Mouse (Mus musculus) mouse embryonic stem cell (cell line): ENCODE data around the gene Sema4b.

Experiments
- in situ Hi-C, 2 experiments: fragments of 300-500 bp; cut with MboI; formaldehyde crosslinking; loops; 1 replicate in 1 of 2; 3 replicates in 1 of 2; pipeline ENCODE4 v1.14.3; 2019 to 2020; ENCODE audit warnings: low sequenced_read_pairs in 2 of 2, low pct_unique_long_range_greater_than_20kb in 1 of 2, mixed read lengths in 1 of 2; ENCODE audit not compliant: unreplicated experiment in 1 of 2

Gene Sema4b

DNA sequence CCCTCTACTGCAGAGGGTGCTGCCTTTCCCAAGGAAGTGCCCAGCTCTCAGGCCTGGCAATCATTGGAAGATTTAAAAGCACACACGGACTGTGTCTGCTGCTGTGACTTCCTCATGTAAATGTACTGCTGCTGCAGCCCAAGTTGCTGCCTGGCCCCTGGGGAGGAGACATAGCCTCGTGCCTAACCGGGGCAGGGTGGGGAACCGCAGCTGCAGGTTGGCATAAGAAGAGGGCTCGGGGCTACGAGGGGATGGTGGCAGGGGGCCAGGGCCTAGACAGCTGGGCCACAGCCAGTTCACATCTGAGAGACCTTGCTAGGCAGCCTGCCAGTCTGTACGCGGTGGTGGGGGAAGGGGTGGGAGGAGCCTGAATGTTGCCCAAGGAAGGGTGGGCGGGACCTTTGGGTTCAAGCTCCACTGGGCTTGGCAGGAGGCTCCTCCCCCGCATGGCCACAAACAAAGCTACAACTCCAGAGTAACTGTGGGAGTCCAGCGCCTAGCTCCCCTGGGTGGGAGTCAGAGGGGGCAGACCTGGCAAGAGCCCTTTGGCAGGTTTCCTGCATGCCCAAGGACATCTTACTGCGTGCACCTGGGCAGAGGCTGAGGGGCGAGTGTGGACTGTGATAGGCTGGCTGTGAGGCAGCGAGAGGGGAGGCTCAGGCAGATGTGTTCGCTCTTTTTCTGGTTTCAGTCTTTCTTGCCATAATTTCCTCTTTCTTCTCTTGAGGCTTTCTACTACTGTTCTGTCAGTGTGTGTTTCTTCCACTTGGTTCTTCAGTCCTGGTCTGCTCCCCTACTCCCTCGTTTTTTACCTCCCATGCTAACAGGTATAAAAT lies 5.8 kb downstream of the Sema4b start:
- in situ Hi-C loops = no loop called here

DNA sequence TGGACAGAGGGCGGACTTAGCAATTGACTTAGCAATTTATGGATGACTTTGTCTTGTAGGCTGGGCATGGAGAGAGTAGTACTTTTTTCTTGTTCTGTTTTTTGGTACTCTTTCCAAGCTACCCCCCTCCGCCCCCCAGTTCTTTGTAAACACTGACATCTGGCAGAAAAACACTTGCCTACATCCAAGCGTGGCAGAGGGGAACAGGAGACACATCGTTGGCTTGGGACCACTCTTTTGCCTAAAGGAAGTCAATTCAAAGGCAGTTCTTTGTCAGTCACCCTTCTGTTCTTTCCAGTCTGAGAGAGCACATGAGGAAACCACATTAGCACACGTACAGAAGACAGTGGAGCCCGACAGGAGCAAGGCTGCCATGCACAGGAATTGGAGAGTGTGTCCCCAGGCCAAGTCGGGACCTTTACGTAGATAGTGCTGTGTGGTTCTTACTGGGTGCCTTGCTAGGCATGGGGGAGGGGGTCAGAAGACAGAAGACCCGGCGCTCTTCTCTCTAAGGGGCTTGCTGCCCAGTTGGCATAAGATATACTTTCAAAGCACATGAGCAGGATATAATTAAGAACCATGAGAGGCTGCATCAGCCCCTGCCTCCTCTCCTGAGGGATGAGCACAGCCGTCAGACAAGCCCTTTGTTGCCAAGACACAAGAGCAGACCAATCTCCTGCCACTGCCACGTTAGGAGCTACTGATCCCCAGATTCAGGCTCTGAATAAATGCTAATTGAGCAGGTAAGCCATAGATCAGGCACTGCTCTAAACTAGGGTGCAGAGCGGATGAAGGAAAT lies 7.5 kb downstream of the Sema4b start:
- in situ Hi-C loops = no loop called here

DNA sequence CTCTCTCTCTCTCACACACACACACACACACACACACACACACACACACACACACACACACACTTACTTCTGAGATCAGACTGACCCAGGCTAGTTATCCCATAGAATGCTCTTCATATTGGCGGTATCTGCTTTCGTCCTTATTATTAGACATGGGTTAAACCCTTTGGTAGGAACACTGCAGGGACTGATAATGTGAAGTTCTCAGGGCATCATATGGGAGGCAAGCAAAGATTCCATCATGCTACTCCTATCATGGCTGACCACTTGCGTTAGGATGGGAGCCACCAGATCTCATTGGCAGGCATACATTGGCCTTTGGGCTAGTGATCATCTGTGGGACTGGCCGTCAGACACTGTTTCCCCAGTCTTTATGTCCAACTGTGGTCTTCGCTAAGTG lies 8.5 kb downstream of the Sema4b start:
- in situ Hi-C loops = no loop called here

GRCm38 (mm10) chr7:80195576-80196263 lies 9.1 kb downstream of the Sema4b start:
- in situ Hi-C loops = no loop called here

DNA sequence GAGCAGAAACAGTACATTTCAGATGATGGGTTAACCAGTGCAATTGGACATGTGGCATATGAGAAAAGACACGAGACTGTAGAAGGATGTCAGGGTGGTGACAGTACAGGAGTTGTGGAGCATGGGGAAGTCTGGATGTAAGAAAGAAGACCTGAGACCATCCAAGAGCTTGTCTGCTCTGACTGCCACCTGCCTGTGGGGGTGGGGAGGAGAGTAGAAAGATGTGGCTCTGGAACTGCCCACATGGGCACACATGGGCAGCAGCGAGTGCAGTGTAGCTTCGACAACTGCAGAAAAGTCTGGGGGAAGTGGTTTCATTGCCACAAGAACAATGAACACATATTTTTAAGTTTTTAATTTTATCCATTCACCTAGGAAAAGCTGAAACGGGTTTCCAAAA lies 10.7 kb downstream of the Sema4b start:
- in situ Hi-C loops = no loop called here

DNA sequence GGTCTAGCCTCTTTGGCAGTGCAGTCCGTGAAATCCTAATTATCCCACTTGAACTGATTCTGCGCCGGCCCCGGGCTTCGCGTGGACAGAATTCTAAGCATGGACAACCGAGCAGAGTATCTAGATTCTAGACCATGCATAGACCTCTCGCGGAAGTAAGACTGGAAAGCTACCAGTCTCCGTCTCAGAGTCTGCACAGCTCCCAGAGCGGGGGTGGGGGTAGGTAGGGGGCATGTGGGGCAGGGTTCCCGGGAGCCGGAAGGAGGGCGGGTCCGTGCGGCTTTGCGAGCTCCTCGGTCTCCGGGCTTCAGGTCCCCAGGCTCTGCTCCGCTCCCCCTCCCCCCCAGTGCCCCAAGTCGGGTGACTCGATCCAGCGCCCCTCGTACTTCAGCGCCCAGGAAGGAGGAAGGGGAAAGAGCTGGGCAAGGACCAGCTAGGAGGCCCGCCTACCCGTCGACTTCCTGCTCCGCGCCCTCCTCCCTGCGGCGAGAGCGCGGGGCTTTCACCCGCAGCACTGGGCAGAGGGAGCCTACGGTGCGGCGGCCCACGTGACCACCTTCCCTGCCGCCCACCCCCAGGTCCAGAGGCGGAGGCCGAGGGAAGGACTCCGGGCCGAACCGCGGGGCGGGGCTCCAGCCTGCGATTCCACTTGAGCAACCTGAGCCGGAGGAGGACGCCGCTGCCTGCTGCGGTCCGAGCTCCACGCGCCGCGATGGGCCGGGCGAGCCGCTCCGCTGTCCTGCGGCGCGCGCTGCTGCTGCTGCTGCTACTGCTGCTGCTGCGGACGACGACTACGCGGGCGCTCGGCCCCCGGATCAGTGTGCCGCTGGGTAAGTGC lies 11.5 kb downstream of the Sema4b start:
- in situ Hi-C loops = no loop called here

DNA sequence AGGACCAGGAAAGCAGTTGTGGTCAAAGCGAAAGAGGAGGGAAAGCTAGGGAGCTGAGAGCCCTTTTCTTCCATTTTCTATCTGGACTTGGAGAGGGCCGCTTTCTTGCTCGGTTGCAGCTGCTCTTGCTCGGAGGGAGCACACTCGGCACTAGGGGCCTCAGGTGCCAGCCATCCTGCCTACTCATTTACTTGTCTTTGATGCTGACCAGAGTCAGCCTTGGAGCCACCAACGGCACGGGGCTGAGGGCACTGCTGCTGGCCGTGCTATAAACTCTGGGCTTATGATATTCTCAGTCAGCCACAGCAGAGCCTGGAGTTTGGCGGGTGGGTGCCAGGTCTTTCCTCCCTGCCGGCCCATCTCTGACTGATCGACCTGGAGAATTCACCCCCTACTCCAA lies 12.2 kb downstream of the Sema4b start:
- in situ Hi-C loops = no loop called here

- in situ Hi-C loops = no loop called here
Observed at GRCm38 (mm10) chr7:80199286-80199685, 12.6 kb downstream of the Sema4b start.

DNA sequence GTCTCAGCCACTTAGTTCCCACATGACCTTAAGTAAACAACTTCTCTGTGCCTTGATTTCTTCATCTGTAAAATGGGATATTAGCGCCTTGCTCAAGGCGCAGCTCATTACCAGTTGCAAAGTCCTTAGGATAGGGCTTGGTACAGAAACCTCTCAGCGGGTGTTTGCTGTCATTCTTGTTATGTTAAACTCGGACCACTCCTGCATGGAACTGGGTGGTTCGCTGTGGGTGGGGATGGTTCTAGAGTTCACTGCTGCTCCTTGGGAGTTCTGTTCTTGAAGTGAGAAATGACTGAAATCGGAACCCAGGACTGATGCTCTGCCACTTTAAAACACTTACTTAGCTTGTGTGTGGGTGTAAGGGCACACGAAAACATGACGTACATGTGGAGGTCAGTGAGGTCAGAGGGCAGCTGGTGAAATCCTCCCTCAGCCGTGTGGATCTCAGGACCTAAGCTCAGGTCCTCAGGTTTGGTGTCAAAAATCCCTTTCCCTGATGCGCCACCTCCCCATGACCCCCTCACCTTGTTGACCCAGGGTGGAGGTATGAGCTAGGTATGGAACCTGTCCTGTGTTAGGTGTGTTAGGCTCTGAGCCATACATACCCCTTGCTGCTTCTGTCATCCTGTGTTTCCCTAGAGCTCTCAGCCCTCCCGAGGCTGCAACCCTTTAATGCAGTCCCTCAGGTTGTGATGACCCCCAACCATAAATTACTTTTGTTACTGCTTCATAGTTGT lies 13.4 kb downstream of the Sema4b start:
- in situ Hi-C loops = no loop called here

GRCm38 (mm10) chr7:80200588-80200945 lies 13.9 kb downstream of the Sema4b start:
- in situ Hi-C loops = no loop called here

DNA sequence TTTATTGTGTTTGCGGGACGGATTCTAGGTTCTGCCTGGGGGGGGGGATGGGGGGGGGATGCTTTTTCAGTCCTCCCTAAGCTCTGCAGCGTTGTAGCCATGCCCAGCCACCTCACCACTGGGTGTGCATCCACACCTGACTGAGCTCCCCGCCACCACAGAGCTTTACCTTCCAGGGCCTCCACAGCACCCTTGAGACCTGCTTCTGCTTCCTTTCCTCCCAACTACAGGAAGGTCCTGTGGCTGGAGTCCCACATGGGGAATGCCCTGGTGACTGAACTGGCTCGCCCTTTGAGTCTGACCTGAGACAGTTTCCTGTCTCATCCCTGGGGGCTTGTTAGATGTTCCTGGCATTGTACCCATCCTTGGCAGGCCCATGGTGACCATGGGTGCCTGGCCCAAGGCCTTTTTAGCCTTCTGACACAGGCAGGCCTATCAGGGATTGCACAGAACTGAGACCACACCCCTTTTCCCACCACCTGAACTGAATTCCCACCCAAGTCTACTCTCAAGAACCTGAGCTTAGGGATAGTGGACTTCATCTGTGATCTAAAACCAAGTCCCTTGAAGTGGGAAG lies 14.4 kb downstream of the Sema4b start:
- in situ Hi-C loops = no loop called here

- in situ Hi-C loops = no loop called here
Observed at GRCm38 (mm10) chr7:80201888-80202540, 15.4 kb downstream of the Sema4b start.

GRCm38 (mm10) chr7:80202961-80203360 lies 16.3 kb downstream of the Sema4b start:
- in situ Hi-C loops = no loop called here

GRCm38 (mm10) chr7:80203638-80204096 lies 17.0 kb downstream of the Sema4b start:
- in situ Hi-C loops = no loop called here

DNA sequence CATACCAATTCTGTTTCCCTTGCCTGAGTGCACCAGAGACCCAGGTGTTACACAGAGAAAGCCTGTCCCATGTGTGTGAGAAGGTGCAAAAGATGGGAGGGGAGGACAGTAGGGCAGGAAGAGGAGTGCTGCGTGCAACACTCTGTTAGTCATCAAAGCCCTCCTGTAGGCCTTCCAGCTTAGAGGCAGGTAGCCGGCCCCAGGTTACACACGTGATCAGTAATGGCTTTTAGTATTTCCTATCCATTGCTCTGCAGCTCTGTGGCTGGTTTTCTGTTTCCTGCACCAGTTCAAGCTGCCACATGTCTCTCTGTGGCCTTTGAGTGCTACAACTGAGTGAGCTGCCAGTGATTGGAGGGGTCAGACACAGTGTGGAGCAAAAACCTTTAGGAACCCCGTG lies 17.7 kb downstream of the Sema4b start:
- in situ Hi-C loops = no loop called here

DNA sequence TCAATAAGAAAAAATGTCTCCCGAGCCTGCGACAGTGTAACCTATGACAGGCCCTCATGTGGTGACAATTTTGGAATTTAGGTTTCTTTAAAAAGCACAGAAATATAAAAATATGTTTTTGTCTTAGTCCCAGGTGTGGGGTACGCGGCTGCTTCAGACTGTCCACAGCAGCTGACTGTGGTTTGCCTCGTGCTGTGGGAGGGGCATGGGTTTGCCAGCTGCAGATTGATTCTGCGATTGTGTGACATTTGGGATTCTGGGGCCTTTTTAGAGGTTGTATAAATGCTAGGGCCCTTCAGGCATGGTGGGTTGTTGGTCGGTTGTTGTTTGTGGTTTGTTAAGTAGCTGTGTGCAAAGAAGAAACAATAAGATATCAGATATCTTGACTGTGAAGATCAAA lies 18.3 kb downstream of the Sema4b start:
- in situ Hi-C loops = no loop called here
